Mouse (Mus musculus) liver, adult 2 months (tissue): Measurements from ENCODE around the gene Fcna.

ENCODE experiments used
- CTCF ChIP-seq: fragments of 200-500 bp; IDR thresholded peaks from 2 replicates; pipeline ENCODE4 v1.5.1; 2011; ENCODE audit warnings: low read depth, low read length, control low read depth
- POLR2A ChIP-seq: fragments of 200-500 bp; IDR thresholded peaks from 2 replicates; pipeline ENCODE4 v1.6.1; 2011; ENCODE audit warnings: low read length, control low read depth; ENCODE audit not compliant: insufficient read depth; ENCODE audit errors: extremely low read depth

DNA sequence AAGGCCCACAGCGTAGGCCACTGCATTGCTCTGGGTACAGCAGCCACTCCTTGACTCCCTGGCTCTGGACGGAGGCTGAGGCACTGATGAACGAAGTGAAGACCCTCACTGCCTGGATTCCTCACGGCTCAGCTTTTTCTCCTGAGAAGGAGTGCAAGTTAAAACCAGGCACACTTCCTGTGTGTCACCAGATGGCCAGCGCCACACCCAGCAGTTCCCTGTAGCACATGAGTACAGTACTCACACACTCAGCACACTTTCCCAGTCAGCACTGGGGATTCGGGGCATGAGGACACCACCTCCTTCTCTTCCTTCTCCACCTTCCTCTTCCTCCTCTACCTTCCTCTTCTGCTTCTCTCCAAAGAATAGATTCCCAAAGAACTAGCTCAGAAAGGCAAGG, at the start of gene Fcna:
- TF ChIP-seq POLR2A (no peak), CTCF (no peak)
